Mouse (Mus musculus) embryonic fibroblast, embryonic 13.5 days (primary cell): ENCODE data around the gene Prss23.

Source experiments
- CTCF ChIP-seq: IDR thresholded peaks from 2 replicates; pipeline ENCODE4 v1.5.1; 2011; ENCODE audit warnings: mild to moderate bottlenecking, control low read depth, low read length, moderate library complexity, borderline replicate concordance; ENCODE audit not compliant: insufficient read depth
- POLR2A ChIP-seq: IDR thresholded peaks from 2 replicates; pipeline ENCODE4 v1.6.1; 2011; ENCODE audit warnings: low read depth, mild to moderate bottlenecking, control low read depth, low read length, moderate library complexity

- TF ChIP-seq CTCF: no peak
- no peak for TF ChIP-seq POLR2A
Measured at GRCm38 (mm10) chr7:89563501-89563900, 36.5 kb upstream of the Prss23 start.
